Mouse (Mus musculus) liver, embryonic 11.5 days (tissue): ENCODE results near the gene Pde8a. TPM values are rescaled to one million over a fixed set of nuclear protein-coding genes. Genes with fewer than 3 reads are reported as not detected.

Experiments used
- ATAC-seq: fragments of 200-750 bp; cut with Nextera tagmentation; replicated peaks from 2 replicates; pipeline ENCODE4 v1.8.0; 2017; ENCODE audit warnings: moderate number of reproducible peaks, mild to moderate bottlenecking, moderate TSS enrichment, moderate library complexity; ENCODE audit not compliant: low FRiP score
- DNase-seq: peaks from one replicate; pipeline ENCODE4 v3.0.0-alpha.2; 2017; ENCODE audit warnings: low spot score
- H3K27ac ChIP-seq: fragments of 300-500 bp; sonication (generic); 2 replicates; pipeline ENCODE4 v1.5.1; 2014; ENCODE audit warnings: mild to moderate bottlenecking, low read depth, low read length, control low read depth
- H3K27me3 ChIP-seq: fragments of 300-500 bp; sonication (generic); replicated peaks from 2 replicates; pipeline ENCODE4 v1.6.1; 2014; ENCODE audit warnings: low read length, mixed read lengths; ENCODE audit not compliant: control insufficient read depth, insufficient read depth
- H3K36me3 ChIP-seq: fragments of 300-500 bp; sonication (generic); 2 replicates; pipeline ENCODE4 v1.6.1; 2014; ENCODE audit warnings: mild to moderate bottlenecking, low read length, moderate library complexity, mixed read lengths; ENCODE audit not compliant: control insufficient read depth, insufficient read depth
- H3K4me1 ChIP-seq: fragments of 300-500 bp; sonication (generic); replicated peaks from 2 replicates; pipeline ENCODE4 v1.6.1; 2014; ENCODE audit warnings: low read length, mixed read lengths; ENCODE audit not compliant: control insufficient read depth, insufficient read depth
- H3K4me2 ChIP-seq: fragments of 300-500 bp; sonication (generic); 2 replicates; pipeline ENCODE4 v1.6.1; 2014; ENCODE audit warnings: mild to moderate bottlenecking, control low read depth, moderate library complexity
- H3K4me3 ChIP-seq: fragments of 300-500 bp; sonication (generic); 2 replicates; pipeline ENCODE4 v1.5.1; 2014; ENCODE audit warnings: low read depth, low read length, control low read depth
- H3K9ac ChIP-seq: fragments of 300-500 bp; sonication (generic); 2 replicates; pipeline ENCODE4 v1.6.1; 2014; ENCODE audit warnings: low read depth, low read length, control low read depth
- H3K9me3 ChIP-seq: fragments of 300-500 bp; sonication (generic); 2 replicates; pipeline ENCODE4 v1.6.1; 2016; ENCODE audit warnings: low read length, inconsistent platforms, mixed read lengths; ENCODE audit not compliant: control insufficient read depth
- WGBS: fragments of 180-500 bp; shearing (Covaris S2); extraction: QIAGEN DNeasy Blood & Tissue Kit; methylation state at CpG from one replicate; pipeline ENCODE4 v1.1.7; 2014; 5-methylcytosine and 5-hydroxymethylcytosine counted together
- polyA plus RNA-seq: library from polyadenylated mRNA; unstranded; fragments of >200 nt; fragmentation: Nextera tagmentation; extraction: Ambion mirVana; gene quantifications from 2 replicates; pipeline ENCODE4 v1.2.1, GENCODE M21; 2014

Pde8a gene
- polyA plus RNA-seq, 1 experiment from 2014 or later = 1.9 TPM

DNA sequence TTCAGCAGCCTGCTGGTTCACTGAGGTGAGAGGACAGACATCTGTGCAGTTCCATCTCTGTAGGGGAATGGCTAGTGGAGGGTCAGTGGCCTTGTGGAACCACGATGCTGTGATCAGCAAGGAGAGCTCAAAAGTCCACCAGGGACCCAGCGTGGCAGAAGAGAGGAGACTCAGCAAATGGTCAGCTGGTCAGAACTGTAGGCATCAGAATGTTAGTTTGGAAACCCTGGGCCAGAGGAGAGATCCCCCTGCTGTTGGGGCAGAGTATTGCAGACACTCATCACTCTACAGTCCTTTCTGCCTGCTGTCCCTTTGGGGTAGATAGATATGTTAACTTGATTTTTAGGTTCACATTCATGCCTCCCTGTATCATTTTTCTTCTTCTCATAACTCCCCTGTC is 90.3 kb downstream of the Pde8a start:
- WGBS = 80% methylated on average over 2 of the region's 2 CpGs
- no peaks in the 10 kb centered on the region for H3K27me3 ChIP-seq
- DNase-seq = no peak

DNA sequence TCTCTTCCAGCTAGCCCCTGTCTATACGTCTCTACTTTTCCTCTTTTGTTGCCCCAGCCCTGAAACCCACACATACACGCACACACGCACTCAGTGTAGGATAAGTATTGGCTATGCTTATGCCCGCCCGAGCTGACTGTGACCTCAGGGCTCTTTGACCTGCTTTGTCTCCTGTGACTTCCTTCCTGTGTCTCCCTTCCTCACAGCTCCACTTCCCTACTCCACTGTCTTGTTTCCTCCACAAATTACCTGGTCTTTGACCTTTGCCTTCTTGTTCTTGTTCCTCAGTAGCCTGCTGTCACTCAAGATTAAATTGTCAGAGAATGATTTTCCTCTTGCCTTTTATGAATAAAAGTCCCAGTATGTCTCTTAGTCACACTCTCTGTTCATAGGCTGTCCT is 90.7 kb downstream of the Pde8a start:
- Histone ChIP-seq H3K36me3 (no peaks in the 10 kb centered on the region), H3K9me3 (no peaks in the 10 kb centered on the region), H3K4me2 (no peak overlapping the region), H3K4me1 (no peaks in the 10 kb centered on the region), H3K27me3 (no peaks in the 10 kb centered on the region), H3K27ac (no peak overlapping the region), H3K9ac (no peak overlapping the region), H3K4me3 (no peak overlapping the region)
- DNase-seq (no peak), ATAC-seq (no peak)
- 52% methylated on average over 5 of the region's 5 CpGs for WGBS

More for the DNA sequence above, 90.3 kb downstream of the Pde8a start:
- no peaks in the 10 kb centered on the region for H3K36me3 ChIP-seq
- no peak overlapping the region for H3K4me3 ChIP-seq
- H3K4me1 ChIP-seq = no peaks in the 10 kb centered on the region
- H3K27ac ChIP-seq = no peak overlapping the region
- H3K9me3 ChIP-seq = no peaks in the 10 kb centered on the region
- H3K4me2 ChIP-seq = no peak overlapping the region
- H3K9ac ChIP-seq = no peak overlapping the region
- ATAC-seq = no peak

DNA sequence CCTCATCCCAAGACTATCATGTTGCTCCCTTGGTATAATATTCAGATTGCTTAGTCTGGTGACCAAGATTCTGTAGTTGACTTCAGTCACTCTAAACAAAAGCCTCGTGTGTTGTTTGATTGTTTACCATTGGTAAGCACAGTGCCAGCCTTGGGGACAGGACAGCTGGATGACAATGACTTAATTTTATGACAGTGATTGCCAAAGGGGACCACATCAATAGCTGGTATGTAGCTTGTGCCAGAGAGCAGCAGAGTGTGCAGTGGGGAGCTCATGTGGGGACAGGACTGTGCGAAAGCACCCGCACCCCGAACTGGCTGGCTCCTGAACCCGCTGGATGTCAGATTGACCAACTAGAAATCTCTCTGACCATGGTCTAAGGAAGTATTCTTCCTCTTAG is 91.3 kb downstream of the Pde8a start:
- ATAC-seq (no peak), DNase-seq (no peak)
- H3K4me1 ChIP-seq = no peaks in the 10 kb centered on the region
- no peak overlapping the region for H3K4me3 ChIP-seq
- WGBS = 83% methylated on average over 5 of the region's 5 CpGs
- H3K9me3 ChIP-seq = no peaks in the 10 kb centered on the region
- no peaks in the 10 kb centered on the region for H3K36me3 ChIP-seq
- no peaks in the 10 kb centered on the region for H3K27me3 ChIP-seq
- H3K9ac ChIP-seq = no peak overlapping the region
- H3K27ac ChIP-seq = no peak overlapping the region
- no peak overlapping the region for H3K4me2 ChIP-seq

DNA sequence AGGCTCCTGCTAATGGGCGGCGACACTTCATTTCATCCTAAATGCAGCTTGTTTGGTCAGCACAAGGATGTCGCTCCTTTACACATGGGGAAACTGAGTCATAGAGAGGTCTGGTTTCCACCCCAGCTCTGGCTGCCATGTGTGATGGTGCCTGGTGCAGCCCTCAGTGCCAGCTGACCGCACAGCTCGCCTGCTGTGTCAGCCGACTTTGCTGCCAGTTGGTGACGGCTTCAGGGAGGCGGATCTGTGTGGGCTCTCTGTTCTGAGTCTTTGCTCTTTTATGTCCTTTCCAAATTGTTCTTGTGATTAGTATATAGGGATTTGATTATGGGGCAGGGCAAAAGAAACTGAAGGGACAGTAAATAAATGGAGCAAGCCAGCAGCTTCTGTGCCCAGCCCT is 94.3 kb downstream of the Pde8a start:
- Histone ChIP-seq H3K4me1 (no peaks in the 10 kb centered on the region), H3K27ac (no peak overlapping the region), H3K9me3 (no peaks in the 10 kb centered on the region), H3K27me3 (no peaks in the 10 kb centered on the region), H3K36me3 (no peaks in the 10 kb centered on the region), H3K9ac (no peak overlapping the region), H3K4me3 (no peak overlapping the region), H3K4me2 (no peak overlapping the region)
- no peak for ATAC-seq
- no peak for DNase-seq
- 80% methylated on average over 8 of the region's 8 CpGs for WGBS

DNA sequence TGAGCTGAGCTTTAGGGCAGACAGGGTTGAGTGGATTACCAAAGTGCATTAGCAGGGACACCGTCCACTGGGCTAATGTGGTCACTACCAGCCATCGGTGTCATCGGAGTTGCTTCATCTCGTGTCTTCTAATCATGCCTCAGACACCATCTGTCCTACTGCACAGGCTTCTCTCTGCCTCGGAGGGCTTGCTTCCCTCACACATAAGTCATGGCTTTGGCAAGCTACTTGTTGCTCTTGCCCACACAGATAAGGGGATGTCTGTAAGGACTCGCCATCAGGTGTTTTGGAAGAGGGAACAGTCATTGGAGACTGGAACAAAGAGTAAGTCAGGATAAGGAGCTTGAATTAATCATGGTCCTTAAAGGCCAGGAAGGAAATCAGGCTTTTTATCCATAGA is 95.9 kb downstream of the Pde8a start:
- ATAC-seq (no peak), DNase-seq (no peak)

DNA sequence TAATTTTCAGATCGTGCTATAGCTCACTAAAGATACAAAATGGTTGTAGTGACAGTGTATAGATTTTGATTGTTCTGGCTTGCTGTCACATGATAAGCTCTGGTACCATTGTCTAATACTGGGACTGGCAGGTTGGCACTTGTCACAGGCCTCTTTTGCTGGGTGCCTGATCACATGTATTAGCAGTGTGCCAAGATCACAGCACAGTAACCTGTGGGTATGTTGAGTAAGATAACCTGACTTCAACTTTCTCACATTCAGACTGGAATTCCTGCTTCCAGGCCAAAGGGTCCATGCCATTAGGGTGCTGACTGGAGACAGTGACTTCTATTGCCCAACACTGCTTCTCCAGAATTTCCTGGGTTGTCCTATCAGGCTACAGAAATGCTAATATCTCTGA is 97.7 kb downstream of the Pde8a start:
- H3K4me2 ChIP-seq = no peak overlapping the region
- no peak overlapping the region for H3K4me3 ChIP-seq
- ATAC-seq (no peak), DNase-seq (no peak)
- H3K36me3 ChIP-seq = no peaks in the 10 kb centered on the region
- H3K9me3 ChIP-seq = no peaks in the 10 kb centered on the region
- 86% methylated on average over 1 of the region's 1 CpGs for WGBS
- no peaks in the 10 kb centered on the region for H3K4me1 ChIP-seq
- no peak overlapping the region for H3K9ac ChIP-seq
- H3K27ac ChIP-seq = no peak overlapping the region
- no peaks in the 10 kb centered on the region for H3K27me3 ChIP-seq

More for the DNA sequence above, 95.9 kb downstream of the Pde8a start:
- Histone ChIP-seq H3K4me1 (no peaks in the 10 kb centered on the region), H3K4me2 (no peak overlapping the region), H3K9me3 (no peaks in the 10 kb centered on the region), H3K4me3 (no peak overlapping the region), H3K27ac (no peak overlapping the region), H3K27me3 (no peaks in the 10 kb centered on the region), H3K36me3 (no peaks in the 10 kb centered on the region), H3K9ac (no peak overlapping the region)
- 70% methylated on average over 6 of the region's 6 CpGs for WGBS

DNA sequence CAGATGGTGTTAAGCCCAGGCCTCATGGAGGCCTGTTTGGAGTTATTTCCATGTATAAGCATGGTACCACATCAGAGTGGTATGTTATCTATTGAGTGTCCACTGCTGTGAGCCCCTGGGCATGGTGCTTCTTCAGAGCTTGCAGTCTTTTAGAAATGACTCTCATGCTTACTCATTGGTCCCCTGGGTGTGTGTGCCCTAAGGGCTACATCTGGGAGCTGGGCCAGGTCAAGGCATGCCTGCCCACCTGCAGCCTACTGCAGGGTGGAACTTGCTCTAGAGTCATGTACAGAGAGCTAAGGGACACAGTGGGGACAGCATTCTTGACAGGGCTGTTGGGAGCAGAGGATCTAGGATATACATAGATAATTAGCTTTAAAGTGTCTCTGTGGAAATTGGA is 98.2 kb downstream of the Pde8a start:
- no peak overlapping the region for H3K4me2 ChIP-seq
- no peak for DNase-seq
- ATAC-seq = no peak

DNA sequence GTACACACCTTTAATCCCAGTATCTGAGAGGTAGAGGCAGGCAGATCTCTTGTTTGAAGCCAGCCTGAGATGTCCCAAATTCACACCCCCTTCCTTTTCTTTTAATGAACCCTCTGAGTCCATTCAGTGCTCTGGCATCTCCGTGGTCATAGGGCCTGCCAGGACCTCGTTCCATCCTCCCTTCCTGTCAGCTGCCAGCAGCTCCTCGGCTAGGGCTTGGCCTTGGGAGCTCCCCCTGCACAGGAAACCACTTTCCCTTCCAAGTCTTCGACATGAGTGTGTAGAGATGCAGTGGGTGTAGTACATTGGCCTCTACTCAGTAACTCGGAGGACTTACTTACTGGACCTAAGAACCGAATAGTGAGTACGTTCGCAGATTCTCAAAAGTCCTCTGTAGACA is 102.2 kb downstream of the Pde8a start:
- Histone ChIP-seq H3K36me3 (no peaks in the 10 kb centered on the region), H3K9ac (no peak overlapping the region), H3K4me2 (no peak overlapping the region), H3K27me3 (no peaks in the 10 kb centered on the region), H3K4me1 (no peaks in the 10 kb centered on the region), H3K9me3 (no peaks in the 10 kb centered on the region), H3K27ac (no peak overlapping the region), H3K4me3 (no peak overlapping the region)
- WGBS = 55% methylated on average over 8 of the region's 8 CpGs
- DNase-seq (no peak), ATAC-seq (no peak)

More for the DNA sequence above, 98.2 kb downstream of the Pde8a start:
- Histone ChIP-seq H3K4me1 (no peaks in the 10 kb centered on the region), H3K27ac (no peak overlapping the region), H3K4me3 (no peak overlapping the region), H3K27me3 (no peaks in the 10 kb centered on the region), H3K9me3 (no peaks in the 10 kb centered on the region), H3K36me3 (no peaks in the 10 kb centered on the region), H3K9ac (no peak overlapping the region)

DNA sequence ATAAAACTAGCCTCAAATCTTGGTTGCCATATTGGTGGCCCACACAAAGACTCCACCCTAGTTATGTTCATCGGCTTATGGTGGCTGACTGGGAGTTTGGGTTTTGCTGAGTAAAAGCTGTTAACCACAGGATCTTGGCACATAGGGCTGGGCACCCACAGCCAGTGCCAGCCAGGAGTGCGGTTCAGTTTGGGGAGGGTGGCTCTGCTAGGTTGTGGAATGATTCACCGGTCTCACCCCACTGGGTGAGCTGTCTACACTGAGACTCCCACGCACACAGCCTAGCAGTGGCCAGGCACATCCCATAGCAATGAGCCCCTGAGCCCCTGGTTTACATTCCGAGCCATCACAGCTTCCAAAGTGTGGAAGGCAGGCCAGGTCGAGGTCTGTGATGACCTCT is 106.4 kb downstream of the Pde8a start:
- no peaks in the 10 kb centered on the region for H3K9me3 ChIP-seq
- no peaks in the 10 kb centered on the region for H3K27me3 ChIP-seq
- H3K36me3 ChIP-seq = no peaks in the 10 kb centered on the region
- H3K27ac ChIP-seq = no peak overlapping the region
- no peak overlapping the region for H3K4me3 ChIP-seq
- H3K9ac ChIP-seq = no peak overlapping the region
- ATAC-seq = no peak
- DNase-seq = no peak
- H3K4me1 ChIP-seq = no peaks in the 10 kb centered on the region
- H3K4me2 ChIP-seq = no peak overlapping the region
- 75% methylated on average over 6 of the region's 6 CpGs for WGBS
